Mouse (Mus musculus) brain, embryonic 14.5 days (tissue): ENCODE results near the gene Fam213a. TPM values are rescaled to one million over a fixed set of nuclear protein-coding genes. Genes with fewer than 3 reads are reported as not detected.

Experiments
- DNase-seq: peaks from one replicate; pipeline ENCODE4 v3.0.0-alpha.2; 2011; ENCODE audit warnings: low read depth
- CTCF ChIP-seq: fragments of 200-500 bp; IDR thresholded peaks from 2 replicates; pipeline ENCODE4 v1.5.1; 2012; ENCODE audit warnings: inconsistent platforms, mild to moderate bottlenecking, moderate library complexity, borderline replicate concordance; ENCODE audit not compliant: insufficient read depth, insufficient read length; ENCODE audit errors: extremely low read depth
- POLR2A ChIP-seq: fragments of 200-500 bp; IDR thresholded peaks from 2 replicates; pipeline ENCODE4 v1.6.1; 2012; ENCODE audit warnings: mild to moderate bottlenecking, inconsistent platforms, borderline replicate concordance; ENCODE audit not compliant: poor library complexity, insufficient read depth, insufficient read length, severe bottlenecking; ENCODE audit errors: extremely low read depth
- polyA plus RNA-seq: library from polyadenylated mRNA; depleted of rRNA; stranded (reverse); fragments of >200 nt; gene quantifications from 2 replicates; pipeline ENCODE4 v1.2.3, GENCODE M21; 2012

The Fam213a gene
- polyA plus RNA-seq, 1 experiment, result 43.9 TPM

- DNase-seq, result no peak
- TF ChIP-seq POLR2A, result no peak
- no peak for TF ChIP-seq CTCF
Measured at GRCm38 (mm10) chr14:40958986-40959381, 54.6 kb downstream of the Fam213a start.

DNA sequence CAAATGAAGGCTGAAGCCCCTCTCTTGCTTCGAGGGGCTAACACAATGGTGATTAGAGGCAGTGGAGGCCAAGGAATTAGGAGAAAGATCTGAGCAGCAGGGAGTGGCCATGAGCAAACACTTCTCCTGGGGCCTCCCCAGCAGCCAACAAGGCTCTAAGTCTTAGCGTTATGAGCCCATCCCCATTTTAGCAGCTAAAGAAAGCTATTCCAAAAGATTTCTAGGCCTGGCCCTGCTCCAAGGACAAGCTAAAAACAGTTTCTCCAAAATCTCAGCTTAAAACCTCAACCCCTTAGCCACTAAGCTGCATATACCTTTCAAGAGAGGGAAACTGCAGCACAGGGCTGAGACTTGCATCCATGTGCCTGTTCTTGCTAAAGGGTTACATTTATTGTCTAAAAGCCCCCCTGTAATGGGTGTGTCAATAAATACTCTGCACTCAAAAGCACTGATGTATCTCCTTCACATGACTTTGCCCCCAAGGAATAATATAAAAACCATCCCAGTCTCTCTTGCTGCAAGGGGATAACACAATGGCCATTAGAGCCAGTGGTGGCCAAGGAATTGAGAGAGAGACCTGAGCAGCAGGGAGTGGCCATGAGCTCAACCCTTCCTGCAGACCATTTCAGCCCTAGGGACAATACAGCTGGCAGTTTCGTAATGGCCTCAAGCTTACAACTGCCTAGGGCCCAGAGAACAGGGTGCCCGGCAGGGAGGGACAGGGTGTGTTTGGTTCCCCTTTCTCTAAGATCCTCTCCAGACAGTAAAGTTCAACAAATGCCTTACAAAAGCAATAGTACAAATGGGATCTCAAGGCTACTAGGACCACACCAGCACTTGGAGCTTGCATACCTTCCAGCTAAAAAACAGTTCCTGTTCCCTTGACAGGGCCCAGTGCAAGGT lies 55.3 kb downstream of the Fam213a start:
- TF ChIP-seq POLR2A (no peak), CTCF (no peak)
- no peak for DNase-seq

GRCm38 (mm10) chr14:40957607-40958006 lies 56.0 kb downstream of the Fam213a start:
- TF ChIP-seq POLR2A (no peak), CTCF (no peak; the same call in 1 of the 2 replicates)
- peak; percentile 71 for DNase-seq

DNA sequence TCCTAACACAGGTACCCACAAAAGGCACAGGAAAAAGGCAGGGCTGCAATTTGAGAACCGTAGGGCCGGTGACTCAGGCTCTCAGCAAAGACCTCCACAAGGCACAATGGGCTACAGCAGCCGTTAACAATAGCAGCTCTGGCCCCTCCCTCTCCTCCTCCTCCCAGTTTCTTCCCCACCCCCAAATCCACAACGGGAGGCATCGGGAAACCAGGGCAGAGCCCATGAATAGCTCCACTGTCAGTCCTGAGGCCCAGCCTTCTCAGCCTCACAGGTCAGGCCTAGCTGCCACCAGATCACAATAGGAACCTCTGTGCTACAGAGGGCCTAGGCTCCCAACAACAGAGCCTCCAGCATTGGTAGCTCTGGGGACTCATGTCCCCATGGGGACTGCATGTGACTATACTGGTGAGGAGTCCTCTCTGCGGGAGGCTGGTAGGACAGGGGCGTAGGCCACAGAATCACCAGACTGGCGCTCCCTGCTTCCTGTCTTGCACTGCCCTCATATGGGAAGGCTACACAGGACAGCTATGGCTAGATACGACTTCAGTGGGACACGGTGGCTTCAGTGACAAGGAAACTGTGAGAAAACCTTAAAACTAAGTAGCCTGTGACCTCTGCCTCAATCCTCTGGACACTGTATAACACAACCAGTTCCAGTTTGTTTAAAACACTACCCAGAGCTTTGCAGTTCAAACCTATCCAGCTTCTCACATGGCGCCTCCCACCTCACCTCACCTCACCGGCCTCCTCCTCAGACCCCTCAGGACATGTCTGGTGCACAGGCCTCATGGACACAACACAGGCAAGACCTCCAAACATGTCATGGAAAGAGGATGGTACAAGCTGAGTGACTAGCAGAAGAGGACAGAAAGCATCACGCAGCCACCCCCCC lies 57.1 kb downstream of the Fam213a start:
- TF ChIP-seq POLR2A, result no peak
- TF ChIP-seq CTCF, result no peak
- DNase-seq, result no peak

GRCm38 (mm10) chr14:40955596-40956251 lies 57.9 kb downstream of the Fam213a start:
- TF ChIP-seq POLR2A (no peak), CTCF (no peak)

GRCm38 (mm10) chr14:40955146-40955545 lies 58.4 kb downstream of the Fam213a start:
- TF ChIP-seq POLR2A (no peak), CTCF (no peak)
- no peak for DNase-seq

More at GRCm38 (mm10) chr14:40955596-40956251, 57.9 kb downstream of the Fam213a start:
- DNase-seq, result peak; percentile 94

GRCm38 (mm10) chr14:40953381-40953780 lies 60.2 kb downstream of the Fam213a start:
- TF ChIP-seq POLR2A (no peak), CTCF (no peak)
- no peak for DNase-seq

DNA sequence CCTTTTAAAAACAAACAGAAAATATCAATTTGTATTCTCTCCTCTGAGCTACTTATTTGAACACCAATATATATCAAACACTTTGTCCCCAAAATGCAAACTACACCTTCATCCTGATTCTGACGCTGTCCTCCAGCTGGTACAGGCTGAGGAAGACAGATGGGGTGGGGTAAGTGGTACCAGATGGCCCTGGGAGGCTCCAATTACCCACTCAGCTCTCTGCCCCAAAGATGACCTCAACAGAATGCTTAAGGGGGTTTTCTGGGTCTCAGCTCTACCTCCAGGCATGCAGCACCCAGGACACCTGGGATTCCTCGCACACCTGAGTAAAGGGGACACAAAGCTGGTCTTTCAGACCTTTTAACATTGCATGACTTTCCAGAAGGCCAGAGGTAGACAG lies 60.9 kb downstream of the Fam213a start:
- TF ChIP-seq POLR2A (no peak), CTCF (no peak)
- DNase-seq, result peak; percentile 72

DNA sequence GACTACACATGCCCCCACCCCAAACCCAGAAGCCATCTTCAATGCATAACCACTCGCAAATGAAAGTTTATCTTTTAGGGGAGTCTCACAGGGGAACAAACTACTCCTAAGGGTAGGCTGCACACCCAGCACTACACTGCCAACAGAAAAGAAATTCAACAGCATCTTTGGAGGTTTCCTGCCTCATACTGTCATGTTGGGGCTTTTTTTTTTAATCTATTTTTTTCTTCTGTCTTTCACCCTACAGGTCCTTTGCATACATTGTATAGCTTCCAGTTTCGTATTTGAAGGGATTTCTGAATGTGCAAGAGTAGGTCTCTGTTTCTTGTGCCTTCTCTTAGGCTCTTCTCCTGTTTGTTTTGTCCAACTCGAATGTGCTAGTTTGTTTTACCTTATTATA lies 61.3 kb downstream of the Fam213a start:
- TF ChIP-seq CTCF (no peak), POLR2A (no peak)
- DNase-seq, result no peak

DNA sequence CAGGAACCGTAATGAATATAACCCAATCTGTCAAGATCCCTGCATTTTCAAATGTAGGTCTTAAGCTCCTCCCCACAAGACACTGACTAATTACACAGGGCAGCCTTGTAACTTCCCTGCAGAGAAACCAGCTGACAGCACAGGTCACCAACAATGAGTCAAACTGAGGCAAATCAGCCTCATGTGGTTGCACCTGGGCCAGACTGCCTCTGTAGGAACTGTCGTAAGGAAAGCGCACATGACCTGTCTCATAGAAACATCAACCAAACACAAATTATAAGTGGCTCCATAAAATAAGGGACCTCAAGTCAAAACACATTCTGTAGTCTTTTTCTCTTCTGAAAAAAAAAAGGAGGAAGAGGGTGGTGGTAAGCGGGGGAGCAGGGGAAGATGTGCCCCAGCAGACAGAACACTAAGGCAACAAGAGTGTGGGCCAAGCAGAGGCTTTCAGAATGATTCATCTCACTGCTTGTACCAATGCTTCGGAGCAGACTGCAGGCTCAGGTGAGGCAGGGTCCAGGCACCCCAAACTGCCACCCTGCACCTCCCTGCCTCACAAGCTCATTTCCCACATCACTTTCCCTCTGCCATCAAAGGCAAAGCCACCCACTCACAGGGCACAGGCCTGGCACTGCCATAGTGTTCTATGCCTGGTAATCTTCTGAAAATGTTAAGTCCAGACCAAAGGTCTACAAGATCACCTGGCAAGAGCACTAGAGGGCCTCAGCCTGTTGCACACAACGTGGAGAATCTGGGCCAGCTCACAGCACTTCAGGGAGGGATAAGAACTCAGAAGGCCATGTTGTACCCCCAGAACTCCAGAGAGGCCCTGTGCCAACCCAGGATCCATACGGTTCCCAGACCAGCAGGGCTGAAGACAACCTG lies 63.6 kb downstream of the Fam213a start:
- DNase-seq, result no peak
- TF ChIP-seq CTCF, result no peak
- TF ChIP-seq POLR2A, result no peak
